In genomic region chr19:40400426-40401030, GRCm38 (mm10) we compare ENCODE assay signal across 13 mouse cellular contexts.
DNase-seq lines count a peak whose midpoint lies in the region; ATAC-seq and TF ChIP-seq lines count a peak whose summit lies in the region.
"Had no signal": no experiment of that assay in that cellular context is flagged by ENCODE, and none has a peak within 500 bp of the region (broad histone marks: within the 10 kb centered on the region; RNA-seq: fewer than 3 reads in every experiment).

No protein-coding gene starts in this region.

- H3K27me3 ChIP-seq in heart, embryonic 12.5 days (replicated peaks), result no peaks in the 10 kb centered on the region
- no peaks in the 10 kb centered on the region for H3K27me3 ChIP-seq in lung, postnatal 0 days (replicated peaks; ENCODE audit: insufficient read depth, low read length)
- H3K27me3 ChIP-seq in heart, postnatal 0 days (ENCODE audit: control insufficient read depth, insufficient read depth, low read length), result no peaks in the 10 kb centered on the region
- H3K27me3 ChIP-seq in forebrain, embryonic 16.5 days (replicated peaks; ENCODE audit: control insufficient read depth, insufficient read depth, low read length), result no peaks in the 10 kb centered on the region
- H3K27me3 ChIP-seq: forebrain, embryonic 12.5 days; hindbrain, embryonic 13.5 days; midbrain, embryonic 12.5 days; stomach, embryonic 15.5 days had no signal

- WGBS in heart, embryonic 12.5 days, result 72% methylated on average over 11 of the region's 11 CpGs
- WGBS in lung, postnatal 0 days, result 59% methylated on average over 11 of the region's 11 CpGs
- WGBS in heart, postnatal 0 days, result 76% methylated on average over 11 of the region's 11 CpGs
- 83% methylated on average over 11 of the region's 11 CpGs for WGBS in forebrain, embryonic 16.5 days

- TF ChIP-seq EP300 in lung, postnatal 0 days (IDR thresholded peaks at IDR 0.05), result no peak
- no peak for TF ChIP-seq EP300 in heart, postnatal 0 days (IDR thresholded peaks at IDR 0.05; ENCODE audit: low read depth)

- no peak overlapping the region for H3K4me3 ChIP-seq in heart, embryonic 12.5 days
- no peak overlapping the region for H3K4me3 ChIP-seq in lung, postnatal 0 days (ENCODE audit: low read depth, low read length)
- no peak overlapping the region for H3K4me3 ChIP-seq in heart, postnatal 0 days (ENCODE audit: low read depth, low read length)
- no peak overlapping the region for H3K4me3 ChIP-seq in forebrain, embryonic 16.5 days (replicated peaks; ENCODE audit: low read length)
- H3K4me3 ChIP-seq: forebrain, embryonic 12.5 days; hindbrain, embryonic 13.5 days; midbrain, embryonic 12.5 days; stomach, embryonic 15.5 days had no signal

- no peak for DNase-seq in heart, adult 18-20 months
- DNase-seq in lung, postnatal 0 days (ENCODE audit: low spot score), result no peak
- no peak for DNase-seq in lung, postnatal 10 days
- DNase-seq in heart, postnatal 0 days (ENCODE audit: low spot score), result no peak
- DNase-seq: cerebellum, adult 9-11 months; thymus, postnatal 4 days had no signal

- no peaks in the 10 kb centered on the region for H3K9me3 ChIP-seq in heart, embryonic 12.5 days (replicated peaks)
- no peaks in the 10 kb centered on the region for H3K9me3 ChIP-seq in lung, postnatal 0 days (ENCODE audit: low read length)
- H3K9me3 ChIP-seq in heart, postnatal 0 days (replicated peaks; ENCODE audit: control insufficient read depth, low read length), result no peaks in the 10 kb centered on the region
- H3K9me3 ChIP-seq in forebrain, embryonic 16.5 days (ENCODE audit: control insufficient read depth, low read length), result no peaks in the 10 kb centered on the region
- H3K9me3 ChIP-seq: forebrain, embryonic 12.5 days; hindbrain, embryonic 13.5 days; midbrain, embryonic 12.5 days; stomach, embryonic 15.5 days had no signal

- TF ChIP-seq CTCF in lung, postnatal 0 days (IDR thresholded peaks at IDR 0.05), result no peak
- TF ChIP-seq CTCF in heart, postnatal 0 days (IDR thresholded peaks at IDR 0.05; ENCODE audit: low read depth), result no peak

- H3K4me2 ChIP-seq in heart, embryonic 12.5 days, result no peak overlapping the region
- H3K4me2 ChIP-seq in lung, postnatal 0 days (replicated peaks; ENCODE audit: low read depth, low read length), result no peak overlapping the region
- no peak overlapping the region for H3K4me2 ChIP-seq in heart, postnatal 0 days (ENCODE audit: low read depth, low read length)
- no peak overlapping the region for H3K4me2 ChIP-seq in forebrain, embryonic 16.5 days (ENCODE audit: low read length)
- H3K4me2 ChIP-seq: forebrain, embryonic 12.5 days; hindbrain, embryonic 13.5 days; midbrain, embryonic 12.5 days; stomach, embryonic 15.5 days had no signal

- peaks cover 11% of the 10 kb centered on the region; the same call in 1 of the 2 replicates for H3K36me3 ChIP-seq in heart, embryonic 12.5 days
- H3K36me3 ChIP-seq in lung, postnatal 0 days (ENCODE audit: insufficient read depth, low read length), result no peaks in the 10 kb centered on the region
- H3K36me3 ChIP-seq in heart, postnatal 0 days (replicated peaks; ENCODE audit: control insufficient read depth, insufficient read depth, low read length), result peaks cover 28% of the 10 kb centered on the region; the same call in 1 of the 2 replicates
- H3K36me3 ChIP-seq in forebrain, embryonic 16.5 days (ENCODE audit: control insufficient read depth, insufficient read depth), result no peaks in the 10 kb centered on the region
- H3K36me3 ChIP-seq: forebrain, embryonic 12.5 days; midbrain, embryonic 12.5 days; stomach, embryonic 15.5 days had no signal

- peak overlapping the region; percentile 19; the same call in 1 of the 2 replicates for H3K27ac ChIP-seq in heart, embryonic 12.5 days (ENCODE audit: poor library complexity, severe bottlenecking)
- 0 out of 2 replicates have a peak overlapping the region, but pooled peaks have one; percentile 17 for H3K27ac ChIP-seq in lung, postnatal 0 days (ENCODE audit: low read length)
- peak overlapping the region; percentile 68 for H3K27ac ChIP-seq in heart, postnatal 0 days (ENCODE audit: low read depth)
- H3K27ac ChIP-seq in forebrain, embryonic 16.5 days (ENCODE audit: low read length), result no peak overlapping the region
- H3K27ac ChIP-seq: forebrain, embryonic 12.5 days; hindbrain, embryonic 13.5 days; midbrain, embryonic 12.5 days had no signal

- no peak for ATAC-seq in heart, embryonic 12.5 days (ENCODE audit: insufficient number of reproducible peaks, low FRiP score)
- no peak for ATAC-seq in lung, postnatal 0 days
- ATAC-seq in heart, postnatal 0 days (ENCODE audit: insufficient read depth, low read depth), result no peak
- ATAC-seq in forebrain, embryonic 16.5 days, result no peak
- no peak for ATAC-seq in monocyte, adult 5-6 weeks (replicated peaks; ENCODE audit: insufficient number of reproducible peaks, low FRiP score, low TSS enrichment, poor library complexity, severe bottlenecking)

- H3K4me1 ChIP-seq in heart, embryonic 12.5 days (replicated peaks), result peaks cover 53% of the 10 kb centered on the region
- peaks cover 29% of the 10 kb centered on the region; the same call in 1 of the 2 replicates for H3K4me1 ChIP-seq in lung, postnatal 0 days (ENCODE audit: insufficient read depth, low read depth, low read length)
- H3K4me1 ChIP-seq in heart, postnatal 0 days (ENCODE audit: control insufficient read depth, insufficient read depth), result peaks cover 39% of the 10 kb centered on the region
- H3K4me1 ChIP-seq in forebrain, embryonic 16.5 days (replicated peaks; ENCODE audit: control insufficient read depth, insufficient read depth, low read length), result peaks cover 5% of the 10 kb centered on the region; the same call in 1 of the 2 replicates

- no peak overlapping the region for H3K9ac ChIP-seq in heart, embryonic 12.5 days
- H3K9ac ChIP-seq in lung, postnatal 0 days (replicated peaks; ENCODE audit: low read depth), result no peak overlapping the region
- no peak overlapping the region for H3K9ac ChIP-seq in heart, postnatal 0 days (replicated peaks; ENCODE audit: low read depth, low read length)
- no peak overlapping the region for H3K9ac ChIP-seq in forebrain, embryonic 16.5 days (replicated peaks; ENCODE audit: low read depth, low read length)
- H3K9ac ChIP-seq: forebrain, embryonic 12.5 days; hindbrain, embryonic 13.5 days; midbrain, embryonic 12.5 days; stomach, embryonic 15.5 days had no signal
